Mouse (Mus musculus) megakaryocyte, embryonic 14.5 days (primary cell): Measurements from ENCODE around the gene St3gal3.

Source experiments
- FLI1 ChIP-seq: IDR thresholded peaks from 2 replicates; pipeline ENCODE4 v1.6.1; 2012; ENCODE audit warnings: low read length, inconsistent platforms, mixed read lengths
- GATA1 ChIP-seq: IDR thresholded peaks from 3 replicates; pipeline ENCODE4 v1.6.1; 2012; ENCODE audit warnings: mixed read lengths, low read length, inconsistent platforms, borderline replicate concordance

DNA sequence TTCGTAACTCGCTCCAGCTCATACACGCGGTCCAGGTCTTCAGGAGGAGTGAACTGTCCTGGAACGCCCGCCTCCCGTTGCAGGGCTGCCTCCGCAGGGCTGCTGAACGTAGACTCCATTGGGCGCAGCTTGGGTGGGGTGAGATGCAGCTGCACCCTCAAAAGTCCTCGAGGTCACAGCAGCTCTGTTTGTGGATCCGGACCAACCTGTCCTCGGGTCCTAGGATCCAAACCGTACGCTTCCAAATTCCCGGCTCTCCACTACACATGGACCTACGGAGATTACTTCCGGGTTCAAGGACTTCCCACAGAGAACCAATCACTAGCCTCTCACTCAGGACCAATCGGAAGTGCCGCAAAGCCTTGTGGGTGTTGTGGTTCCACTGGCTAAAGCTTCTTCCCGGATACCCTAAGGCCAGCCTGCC is 243.0 kb downstream of the St3gal3 start, which contains the start of gene Dph2:
- TF ChIP-seq GATA1 (no peak), FLI1 (no peak)
